Mouse (Mus musculus): Measurements from ENCODE around the gene Polr3b.

DNA sequence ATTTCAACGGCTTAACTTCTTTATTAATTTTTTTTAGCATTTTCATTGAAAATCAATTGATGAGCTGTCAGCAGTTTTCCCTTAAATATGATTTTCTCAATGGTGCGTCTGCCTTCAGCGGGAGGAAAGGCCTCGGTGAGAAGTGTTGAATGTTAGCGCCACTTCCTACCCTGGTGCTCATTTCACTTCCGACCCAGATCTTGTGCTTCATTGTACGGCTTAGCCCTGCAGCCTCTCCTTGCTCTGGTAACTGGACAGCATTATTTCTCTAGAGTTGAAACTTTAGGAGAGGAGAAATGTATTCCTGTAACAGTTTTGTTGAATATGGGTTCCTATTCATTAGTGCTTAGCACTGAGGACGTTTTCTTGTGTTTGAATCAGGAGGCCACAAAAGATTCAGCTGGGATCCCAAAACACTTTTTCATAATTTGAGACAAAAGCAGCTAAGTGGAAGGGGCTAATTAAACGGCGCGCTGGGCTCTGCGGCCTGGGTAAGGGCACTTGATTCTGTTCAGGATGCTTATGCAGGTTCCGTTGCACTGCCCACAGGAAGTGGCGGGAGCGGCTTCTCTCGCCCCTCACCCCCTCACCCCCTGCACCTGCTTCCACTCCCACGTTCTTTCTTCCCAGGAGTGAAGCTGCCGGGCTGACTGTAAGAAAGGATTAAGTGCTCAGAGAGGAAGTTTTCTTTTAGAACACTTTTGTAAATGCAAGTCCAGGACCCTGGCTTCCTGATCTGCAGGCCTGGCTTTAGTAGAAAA is 36.2 kb downstream of the Polr3b start:
- TF ChIP-seq CTCF (IDR thresholded peaks at IDR 0.05; ENCODE audit: low read depth), result no peak
- no peak for TF ChIP-seq EP300 (IDR thresholded peaks at IDR 0.05; ENCODE audit: low read depth)

All from liver, postnatal 0 days (tissue).